Mouse (Mus musculus) G1E (cell line): ENCODE data around the gene Mmp23.
"Not testable (repeated sequence)": the region's sequence is repeated elsewhere in the genome, so short reads cannot be mapped to it uniquely, and the experiment has no call there.

Experiments
- CTCF ChIP-seq: IDR thresholded peaks from 2 replicates; pipeline ENCODE4 v1.5.1; 2012; ENCODE audit warnings: low read depth, low read length, inconsistent platforms, mixed read lengths
- GATA1 ChIP-seq: IDR thresholded peaks from 2 replicates; pipeline ENCODE4 v1.6.1; 2012; ENCODE audit warnings: borderline replicate concordance, low read length, inconsistent platforms, mixed read lengths
- POLR2AphosphoS5 ChIP-seq: IDR thresholded peaks from 2 replicates; pipeline ENCODE4 v1.6.1; 2012; ENCODE audit warnings: low read depth, low read length, inconsistent platforms; ENCODE audit not compliant: insufficient replicate concordance

- not testable (repeated sequence) for TF ChIP-seq CTCF, POLR2AphosphoS5, GATA1
Measured at GRCm38 (mm10) chr4:155670236-155670635, 17.1 kb upstream of the Mmp23 start.
